Mouse (Mus musculus) retina, postnatal 7 days (tissue): ENCODE measurements around the gene Phf19.

ENCODE experiments used
- DNase-seq: peaks from one replicate; pipeline ENCODE4 v3.0.0-alpha.2; 2012; ENCODE audit warnings: low read depth, low spot score

The Phf19 gene

DNA sequence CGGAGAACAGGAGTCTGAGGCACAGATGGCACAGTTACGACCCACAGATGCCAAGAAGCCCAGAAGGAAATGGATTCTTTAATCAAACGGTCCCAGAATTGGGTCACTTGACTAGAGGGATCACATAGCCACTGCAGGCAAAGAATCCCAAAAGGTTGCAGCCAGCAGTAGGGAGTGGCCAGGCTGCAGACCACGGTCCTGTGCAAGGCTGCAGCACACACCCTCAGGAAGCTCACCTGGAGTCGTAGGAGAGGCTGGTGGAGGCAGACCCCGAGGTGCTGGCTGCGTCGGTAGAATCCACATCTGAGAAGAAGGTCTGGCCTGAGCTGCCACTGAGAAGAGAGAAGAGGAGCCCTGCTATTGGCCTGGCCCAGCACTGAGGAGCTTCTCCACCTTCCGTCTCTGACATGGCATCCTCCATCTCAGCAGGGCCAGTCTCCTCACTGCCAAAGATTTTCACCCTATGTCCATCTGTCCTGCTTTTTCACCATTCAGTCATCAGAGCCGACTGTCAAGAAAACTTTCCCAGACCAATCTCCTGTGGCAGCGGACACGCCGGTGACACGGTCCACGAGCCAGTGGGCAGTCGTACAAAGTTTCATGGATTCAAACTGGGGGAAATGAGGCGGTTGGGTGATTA is 16.9 kb downstream of the Phf19 start:
- DNase-seq, result no peak

DNA sequence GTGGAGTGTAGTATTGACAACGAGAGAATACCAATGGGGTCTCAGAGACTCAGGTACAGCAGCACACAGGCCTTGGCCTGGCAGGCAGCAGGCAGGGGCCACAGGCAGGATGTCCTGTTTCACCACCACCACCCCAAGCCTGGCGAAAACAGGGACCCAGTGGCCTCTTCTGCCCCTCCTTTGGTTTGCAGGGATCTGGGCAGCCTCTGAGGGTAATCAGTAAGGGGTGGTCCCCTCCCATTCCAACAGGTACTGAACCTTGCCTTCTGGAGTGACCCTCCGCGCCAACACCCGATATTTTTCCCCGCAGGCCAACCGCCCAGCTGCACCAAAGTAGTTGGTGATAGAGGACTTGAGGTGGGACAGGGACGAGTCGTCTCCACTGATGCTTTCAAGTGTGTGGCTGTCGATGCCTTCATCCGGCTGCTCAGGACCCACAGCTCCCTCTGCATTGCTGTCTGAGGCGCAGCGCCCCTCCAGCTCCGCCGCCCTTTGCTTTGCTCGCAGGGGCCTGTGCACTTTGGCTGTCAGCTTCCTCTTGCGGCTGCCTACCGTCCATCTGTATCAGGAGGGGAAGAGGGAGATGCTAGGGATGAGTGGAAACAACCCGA is 18.2 kb downstream of the Phf19 start:
- no peak for DNase-seq

DNA sequence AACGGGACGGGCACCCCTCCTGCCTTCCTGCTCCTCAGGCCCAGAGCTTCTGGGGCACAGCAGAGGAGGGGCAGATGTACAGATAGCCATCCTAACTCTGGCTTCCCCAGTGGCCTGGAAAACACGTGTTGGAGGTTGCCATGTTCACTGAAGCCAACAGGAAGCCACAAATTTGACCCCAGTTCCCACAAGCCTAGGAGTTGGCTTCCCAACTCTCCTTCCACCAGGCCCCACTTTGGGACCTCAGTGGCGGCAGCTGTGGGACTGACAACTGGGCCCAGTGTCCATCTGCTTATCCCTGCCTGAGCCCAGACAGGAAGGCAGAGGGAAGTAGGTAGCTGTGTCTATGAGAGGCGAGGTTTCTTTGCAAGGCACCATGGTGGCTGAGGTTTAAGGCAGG is 19.9 kb downstream of the Phf19 start:
- no peak for DNase-seq

DNA sequence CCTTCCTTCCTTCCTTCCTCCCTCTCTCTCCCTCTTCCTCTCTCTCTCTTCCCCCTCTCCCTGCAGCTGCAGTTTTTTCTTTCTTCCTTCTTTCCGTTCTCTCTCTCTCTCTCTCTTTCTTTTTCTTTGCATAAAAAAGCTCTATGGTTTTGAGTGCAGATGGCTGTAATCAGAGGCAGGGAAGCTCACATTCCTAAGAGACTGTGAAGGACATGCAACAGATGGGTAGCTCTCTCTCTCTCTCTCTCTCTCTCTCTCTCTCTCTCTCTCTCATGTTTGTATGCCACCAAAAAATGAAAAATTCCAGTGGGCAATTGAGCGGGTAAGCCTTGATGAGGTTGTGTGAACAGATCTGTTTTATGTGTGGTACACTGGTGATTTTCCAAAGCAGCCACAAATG is 29.6 kb downstream of the Phf19 start:
- DNase-seq, result no peak

DNA sequence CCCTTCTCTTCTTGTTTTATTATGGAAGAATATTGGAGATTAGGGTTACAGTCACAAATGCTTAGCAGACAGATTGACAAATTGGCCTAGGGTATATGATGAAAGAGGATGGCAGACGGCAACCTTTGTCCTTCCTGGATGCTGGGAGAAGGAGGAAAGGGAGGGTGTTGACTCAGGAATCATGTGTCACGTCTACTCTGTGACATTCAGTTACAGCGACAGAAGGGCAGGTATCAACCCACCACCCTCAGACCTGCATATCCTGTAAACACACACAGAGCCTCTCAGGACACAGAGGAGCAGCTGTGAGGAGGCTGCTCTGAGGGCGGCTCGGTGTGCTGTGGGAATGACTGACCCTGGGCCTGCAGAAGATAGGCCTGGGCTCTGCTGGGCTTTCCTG is 30.6 kb downstream of the Phf19 start:
- no peak for DNase-seq

DNA sequence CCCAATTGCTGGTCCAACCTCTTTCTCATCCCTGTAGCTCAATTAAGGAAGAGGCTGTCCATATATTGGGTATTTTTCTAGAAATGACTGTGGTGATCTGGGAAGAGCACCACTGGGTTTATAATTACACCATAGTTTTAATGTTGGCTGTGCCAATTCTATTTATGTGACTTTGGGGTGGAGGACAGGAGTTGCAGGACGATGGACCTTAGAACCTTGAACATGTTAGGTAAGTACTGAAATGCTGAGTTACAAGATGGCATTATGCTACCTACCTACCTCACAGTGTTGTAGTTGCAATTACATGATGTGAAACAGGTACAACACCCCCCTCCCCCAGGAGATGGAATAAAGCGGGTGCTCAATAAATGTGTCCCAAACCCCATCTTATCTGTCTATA is 31.1 kb downstream of the Phf19 start:
- DNase-seq, result no peak

DNA sequence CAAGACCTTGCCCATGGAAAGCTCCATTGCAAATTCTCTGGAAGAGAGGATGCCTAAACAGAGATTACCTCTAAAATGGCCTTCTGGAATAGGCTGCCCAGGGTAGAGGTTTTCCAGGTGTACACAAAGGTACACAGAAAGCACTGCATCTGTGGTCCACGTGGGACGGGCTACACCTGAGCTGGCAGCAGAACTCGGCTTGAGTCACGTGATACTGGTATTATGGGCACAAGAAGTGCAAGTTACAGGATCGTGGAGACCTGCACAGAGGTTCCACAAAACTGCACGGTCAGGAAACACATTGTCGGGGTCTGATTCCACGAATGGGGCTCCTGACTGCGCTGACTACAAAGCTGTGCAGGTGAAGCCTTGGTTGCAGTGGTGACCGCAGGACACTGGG is 33.8 kb downstream of the Phf19 start:
- no peak for DNase-seq

DNA sequence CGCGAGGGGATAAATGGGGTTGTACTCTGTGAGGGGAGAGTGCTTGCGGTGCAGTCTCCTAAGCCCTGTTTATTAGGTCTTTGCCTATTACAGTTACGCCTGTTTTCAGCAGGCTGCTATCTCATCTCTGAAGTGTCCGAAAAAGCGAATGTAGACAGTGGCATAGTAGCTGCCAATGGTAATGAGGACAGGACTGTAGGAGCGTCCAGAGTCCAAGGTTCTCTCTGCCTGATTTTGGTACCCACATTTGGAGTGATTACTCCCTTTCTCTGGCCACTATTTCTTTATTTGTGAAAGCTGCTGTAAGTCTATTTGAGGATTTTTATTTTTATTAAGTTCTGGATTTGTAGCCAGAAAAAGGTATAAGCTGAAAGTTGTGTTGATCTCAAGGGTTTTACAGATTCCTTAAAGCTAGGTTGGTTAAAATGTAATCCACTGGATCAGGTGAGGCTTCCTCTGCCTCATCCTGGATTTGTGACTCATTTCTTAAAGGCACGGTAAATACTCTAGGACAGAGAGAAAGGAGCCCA is 38.9 kb downstream of the Phf19 start, which contains the start of gene Psmd5:
Gene Psmd5, minus strand, starts transcription at position 153 of the 530 bp plus-strand sequence.
- DNase-seq, result no peak

DNA sequence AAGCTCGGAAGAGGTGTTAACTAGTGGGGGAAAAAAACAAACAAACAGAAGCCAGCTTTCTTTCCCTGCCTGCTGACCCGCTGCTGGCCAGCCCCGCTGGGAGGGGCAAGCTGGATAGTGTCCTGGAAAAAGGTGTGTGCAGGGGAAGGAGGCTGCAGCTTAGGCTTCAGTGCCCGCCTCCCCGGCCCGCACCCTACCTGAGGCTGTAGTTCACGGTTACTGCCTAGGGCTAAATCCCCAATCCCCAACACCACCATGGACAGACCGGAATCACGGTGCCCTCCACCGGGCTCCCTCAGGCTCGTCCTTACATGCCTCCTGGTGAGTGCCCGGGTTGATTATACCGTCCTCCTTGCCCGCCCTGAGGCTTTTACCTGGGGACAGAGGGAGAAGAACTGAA is 39.6 kb downstream of the Phf19 start, which contains the start of gene Cutal:
Gene Cutal, plus strand, starts transcription at position 126 of the 400 bp plus-strand sequence.
- no peak for DNase-seq

DNA sequence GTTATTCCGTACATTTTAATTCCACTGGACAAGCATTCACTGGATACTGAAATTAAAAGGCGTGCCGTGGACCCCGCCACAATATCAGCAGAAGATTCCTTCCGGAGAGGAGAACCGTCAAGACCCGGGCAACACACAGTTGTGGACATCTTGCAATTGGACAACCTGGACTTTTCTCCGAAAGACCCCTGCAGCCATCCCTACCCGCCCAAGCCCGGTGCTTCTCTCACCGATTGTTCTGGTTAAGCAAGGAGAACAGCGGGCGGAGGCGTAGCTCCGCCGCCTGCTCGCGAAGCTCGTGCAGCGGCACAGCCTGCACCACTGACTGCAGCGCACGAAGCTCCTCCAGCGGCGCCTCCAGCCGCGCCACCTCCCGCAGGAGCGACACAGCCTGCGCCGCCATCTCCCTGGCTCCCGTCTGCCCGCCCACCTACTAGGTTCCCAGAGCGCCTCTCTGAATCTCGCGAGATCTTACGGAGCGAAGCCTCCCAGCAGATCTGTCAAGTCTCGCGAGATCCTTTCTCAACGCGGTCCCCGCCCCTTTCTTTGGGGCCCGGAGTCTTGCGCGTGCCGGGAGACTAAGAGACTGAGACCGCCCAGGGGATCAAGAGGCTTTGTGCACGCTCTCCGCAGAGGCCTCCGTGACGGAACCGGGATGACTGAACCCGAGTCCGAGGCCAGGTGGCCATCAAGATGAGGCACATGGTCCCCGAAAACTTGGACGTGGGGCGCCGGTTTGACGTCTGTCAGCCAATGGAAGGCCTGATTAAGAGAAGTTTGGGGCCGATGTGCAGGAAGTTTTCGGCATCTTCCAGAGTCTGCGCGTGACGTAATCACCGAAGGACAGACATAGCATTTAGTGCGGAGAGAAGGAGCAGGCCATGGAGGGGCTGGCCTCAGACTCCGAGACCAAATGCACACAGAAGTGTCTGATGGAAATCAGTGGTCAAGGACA is 43.0 kb downstream of the Phf19 start:
- DNase-seq, result peak; percentile 100

DNA sequence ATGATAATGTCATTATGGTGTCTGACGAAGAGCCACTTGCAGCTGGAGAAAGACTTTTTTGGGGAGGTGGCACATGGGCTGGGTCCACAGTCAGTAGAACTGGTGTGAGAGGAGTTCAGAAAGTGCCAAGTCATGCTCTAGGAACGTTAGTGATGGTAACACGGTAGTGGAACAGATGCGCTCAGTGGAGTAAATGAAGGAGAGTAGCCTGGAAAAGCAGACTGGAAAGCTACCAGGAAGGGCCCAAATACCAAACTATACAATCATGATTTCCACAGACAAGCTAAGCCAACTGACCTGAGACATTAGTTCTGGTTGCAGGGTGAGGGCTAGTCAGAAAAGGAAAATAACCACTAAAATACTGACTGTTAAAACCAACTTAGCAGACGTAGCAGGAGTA is 44.1 kb downstream of the Phf19 start:
- no peak for DNase-seq

DNA sequence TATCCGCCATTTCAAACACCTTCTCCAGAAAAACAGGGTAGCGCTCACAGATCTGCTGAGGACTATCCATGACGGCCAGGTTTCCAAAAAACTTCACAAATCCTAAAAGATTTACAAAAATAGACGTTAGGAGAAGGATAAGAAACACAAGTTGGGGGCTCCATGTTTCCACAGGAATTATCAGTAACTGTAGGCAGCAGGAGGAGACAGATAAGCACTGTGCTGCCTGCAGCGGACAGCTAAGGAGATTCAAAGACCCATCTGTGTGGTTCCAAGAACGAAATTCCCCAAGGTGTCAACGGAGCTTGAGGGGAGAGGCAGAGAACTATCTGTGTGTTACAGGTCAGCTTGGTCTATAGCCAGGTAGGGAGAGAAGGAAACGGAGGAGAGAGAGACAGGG is 56.1 kb downstream of the Phf19 start:
- no peak for DNase-seq

DNA sequence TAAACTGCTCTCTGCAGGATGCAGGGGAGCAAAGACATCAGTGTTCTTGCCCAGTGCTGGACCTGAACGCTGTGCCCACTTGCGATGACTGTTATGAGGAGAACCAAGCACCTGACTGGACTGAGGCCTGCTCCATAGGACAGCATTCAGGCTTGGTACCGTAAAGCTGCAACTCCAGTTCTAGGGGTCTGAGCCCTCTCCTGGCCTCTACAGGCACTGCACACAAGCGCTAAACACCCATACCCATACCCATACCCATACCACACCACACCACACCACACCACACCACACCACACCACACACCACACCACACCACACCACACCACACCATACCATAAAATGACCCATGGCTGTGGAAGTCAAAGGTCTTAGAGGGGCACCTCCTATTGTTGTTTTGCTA is 58.6 kb downstream of the Phf19 start:
- no peak for DNase-seq

DNA sequence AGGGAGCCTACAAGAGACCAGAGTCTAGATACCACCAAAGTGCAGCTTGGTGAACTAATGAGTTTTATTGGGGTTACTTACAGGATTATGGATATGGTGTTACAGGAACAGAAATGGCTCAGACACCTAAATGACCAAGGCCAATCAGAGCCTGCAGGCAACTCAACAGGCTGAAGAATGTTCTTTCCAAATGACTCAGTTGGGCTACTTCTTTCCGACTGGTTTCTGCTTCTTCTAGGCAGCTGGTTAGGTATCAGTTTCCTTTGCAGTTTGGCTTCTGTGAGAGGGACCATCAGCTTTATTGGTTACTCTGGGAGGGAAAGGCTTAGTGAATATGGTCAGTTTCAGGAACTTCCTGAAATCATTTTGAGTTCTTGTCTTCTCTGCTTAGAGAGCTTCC is 66.1 kb downstream of the Phf19 start:
- no peak for DNase-seq
